Mouse (Mus musculus): ENCODE results near the gene Basp1. TPM values are rescaled to one million over a fixed set of nuclear protein-coding genes. Genes with fewer than 3 reads are reported as not detected.
A peak's percentile ranks its signal among the peaks of the same experiment; 100 is the strongest.

Basp1 gene
- total and polyA plus RNA-seq, 2 experiments: 0.61 to 1.5 TPM

- Histone ChIP-seq H3K27me3 (ENCODE audit: control insufficient read depth, insufficient read depth, low read length) (no peaks in the 10 kb centered on the region), H3K79me2 (ENCODE audit: control insufficient read depth, insufficient read depth, low read length) (no peaks in the 10 kb centered on the region), H3K9ac (ENCODE audit: low read depth, low read length) (no peak overlapping the region), H3K4me1 (ENCODE audit: control insufficient read depth, insufficient read depth, low read length) (no peaks in the 10 kb centered on the region), H3K4me3 (ENCODE audit: insufficient read depth, low read depth, low read length) (no peak overlapping the region), H3K27ac (replicated peaks; ENCODE audit: insufficient read depth, low read depth, low read length) (no peak overlapping the region), H3K36me3 (ENCODE audit: control insufficient read depth, insufficient read depth, low read length) (no peaks in the 10 kb centered on the region)
- WGBS: 47% methylated on average over 2 of the region's 2 CpGs
- DNase-seq (ENCODE audit: extremely low read depth, low read depth, low spot score): no peak
- TF ChIP-seq CTCF (IDR thresholded peaks at IDR 0.05; ENCODE audit: low read depth, low read length): no peak
- TF ChIP-seq POLR2A (IDR thresholded peaks at IDR 0.05; ENCODE audit: extremely low read depth, insufficient read depth, low read length): no peak
These were observed 91.0 kb downstream of the Basp1 start for GRCm38 (mm10) chr15:25322601-25323000.

- Histone ChIP-seq H3K27ac (replicated peaks; ENCODE audit: insufficient read depth, low read depth, low read length) (no peak overlapping the region), H3K4me3 (ENCODE audit: insufficient read depth, low read depth, low read length) (no peak overlapping the region), H3K36me3 (ENCODE audit: control insufficient read depth, insufficient read depth, low read length) (no peaks in the 10 kb centered on the region), H3K9ac (ENCODE audit: low read depth, low read length) (no peak overlapping the region), H3K4me1 (ENCODE audit: control insufficient read depth, insufficient read depth, low read length) (no peaks in the 10 kb centered on the region), H3K27me3 (ENCODE audit: control insufficient read depth, insufficient read depth, low read length) (no peaks in the 10 kb centered on the region), H3K79me2 (ENCODE audit: control insufficient read depth, insufficient read depth, low read length) (no peaks in the 10 kb centered on the region)
- no peak for TF ChIP-seq CTCF (IDR thresholded peaks at IDR 0.05; ENCODE audit: low read depth, low read length)
- no peak for TF ChIP-seq POLR2A (IDR thresholded peaks at IDR 0.05; ENCODE audit: extremely low read depth, insufficient read depth, low read length)
- DNase-seq (ENCODE audit: extremely low read depth, low read depth, low spot score): peak; percentile 17
- whole genome bisulfite sequencing: 86% methylated on average over 3 of the region's 3 CpGs
These were observed 91.5 kb downstream of the Basp1 start for GRCm38 (mm10) chr15:25322111-25322510.

GRCm38 (mm10) chr15:25321636-25322035 lies 91.9 kb downstream of the Basp1 start:
- H3K27ac ChIP-seq (replicated peaks; ENCODE audit: insufficient read depth, low read depth, low read length): no peak overlapping the region
- DNase-seq (ENCODE audit: extremely low read depth, low read depth, low spot score): peak; percentile 26
- H3K27me3 ChIP-seq (ENCODE audit: control insufficient read depth, insufficient read depth, low read length): no peaks in the 10 kb centered on the region
- H3K36me3 ChIP-seq (ENCODE audit: control insufficient read depth, insufficient read depth, low read length): no peaks in the 10 kb centered on the region
- no peaks in the 10 kb centered on the region for H3K79me2 ChIP-seq (ENCODE audit: control insufficient read depth, insufficient read depth, low read length)
- TF ChIP-seq CTCF (IDR thresholded peaks at IDR 0.05; ENCODE audit: low read depth, low read length) (no peak), POLR2A (IDR thresholded peaks at IDR 0.05; ENCODE audit: extremely low read depth, insufficient read depth, low read length) (no peak)
- H3K4me1 ChIP-seq (ENCODE audit: control insufficient read depth, insufficient read depth, low read length): no peaks in the 10 kb centered on the region
- H3K4me3 ChIP-seq (ENCODE audit: insufficient read depth, low read depth, low read length): no peak overlapping the region
- no peak overlapping the region for H3K9ac ChIP-seq (ENCODE audit: low read depth, low read length)
- WGBS: 81% methylated on average over 4 of the region's 4 CpGs

GRCm38 (mm10) chr15:25314471-25314870 lies 99.1 kb downstream of the Basp1 start:
- TF ChIP-seq POLR2A (IDR thresholded peaks at IDR 0.05; ENCODE audit: extremely low read depth, insufficient read depth, low read length) (no peak), CTCF (IDR thresholded peaks at IDR 0.05; ENCODE audit: low read depth, low read length) (no peak)
- no peaks in the 10 kb centered on the region for H3K4me1 ChIP-seq (ENCODE audit: control insufficient read depth, insufficient read depth, low read length)
- H3K9ac ChIP-seq (ENCODE audit: low read depth, low read length): no peak overlapping the region
- H3K27ac ChIP-seq (replicated peaks; ENCODE audit: insufficient read depth, low read depth, low read length): no peak overlapping the region
- 87% methylated on average over 3 of the region's 3 CpGs for WGBS
- no peaks in the 10 kb centered on the region for H3K36me3 ChIP-seq (ENCODE audit: control insufficient read depth, insufficient read depth, low read length)
- H3K79me2 ChIP-seq (ENCODE audit: control insufficient read depth, insufficient read depth, low read length): no peaks in the 10 kb centered on the region
- no peak overlapping the region for H3K4me3 ChIP-seq (ENCODE audit: insufficient read depth, low read depth, low read length)
- no peak for DNase-seq (ENCODE audit: extremely low read depth, low read depth, low spot score)
- H3K27me3 ChIP-seq (ENCODE audit: control insufficient read depth, insufficient read depth, low read length): no peaks in the 10 kb centered on the region

Other genes starting within 250 kb of the Basp1 start
- gene Myo10, start 208.8 kb upstream of the Basp1 start, total RNA-seq (2014; rRNA removed): 21.4 and 21.5 TPM in 2 replicates
- gene Myo10, start 208.8 kb upstream of the Basp1 start, polyA plus RNA-seq (2012; rRNA removed): 11.9 and 15.7 TPM in 2 replicates

Data from liver, adult 2 months (tissue).